Mouse (Mus musculus) cortical plate, adult 2 months (tissue): ENCODE results near the gene Gsg1l. TPM values are rescaled to one million over a fixed set of nuclear protein-coding genes. Genes with fewer than 3 reads are reported as not detected.

ENCODE experiments used
- H3K27ac ChIP-seq: fragments of 200-500 bp; 2 replicates; pipeline ENCODE4 v1.5.1; 2012; ENCODE audit warnings: low read length, control low read depth, inconsistent platforms; ENCODE audit not compliant: insufficient read depth
- H3K4me1 ChIP-seq: fragments of 200-500 bp; 2 replicates; pipeline ENCODE4 v1.6.1; 2011; ENCODE audit warnings: low read length; ENCODE audit not compliant: control insufficient read depth, insufficient read depth
- H3K4me3 ChIP-seq: fragments of 200-500 bp; 2 replicates; pipeline ENCODE4 v1.5.1; 2011; ENCODE audit warnings: mild to moderate bottlenecking, low read length, control low read depth; ENCODE audit not compliant: insufficient read depth
- CTCF ChIP-seq: fragments of 200-500 bp; IDR thresholded peaks from 2 replicates; pipeline ENCODE4 v1.5.1; 2011; ENCODE audit warnings: mild to moderate bottlenecking, control low read depth, low read length; ENCODE audit not compliant: insufficient read depth; ENCODE audit errors: extremely low read depth
- POLR2A ChIP-seq: fragments of 200-500 bp; IDR thresholded peaks from 2 replicates; pipeline ENCODE4 v1.6.1; 2011; ENCODE audit warnings: mild to moderate bottlenecking, low read length, control low read depth; ENCODE audit not compliant: insufficient read depth; ENCODE audit errors: extremely low read depth
- polyA plus RNA-seq: library from polyadenylated mRNA; depleted of rRNA; stranded (reverse); fragments of >200 nt; gene quantifications from 2 replicates; pipeline ENCODE4 v1.2.3, GENCODE M21; 2012

Gsg1l gene
- polyA plus RNA-seq, 1 experiment = 69.5 TPM

GRCm38 (mm10) chr7:126017455-126017854 lies 64.8 kb downstream of the Gsg1l start:
- no peak overlapping the region for H3K27ac ChIP-seq
- TF ChIP-seq CTCF (no peak), POLR2A (no peak)
- H3K4me3 ChIP-seq = no peak overlapping the region
- no peaks in the 10 kb centered on the region for H3K4me1 ChIP-seq

DNA sequence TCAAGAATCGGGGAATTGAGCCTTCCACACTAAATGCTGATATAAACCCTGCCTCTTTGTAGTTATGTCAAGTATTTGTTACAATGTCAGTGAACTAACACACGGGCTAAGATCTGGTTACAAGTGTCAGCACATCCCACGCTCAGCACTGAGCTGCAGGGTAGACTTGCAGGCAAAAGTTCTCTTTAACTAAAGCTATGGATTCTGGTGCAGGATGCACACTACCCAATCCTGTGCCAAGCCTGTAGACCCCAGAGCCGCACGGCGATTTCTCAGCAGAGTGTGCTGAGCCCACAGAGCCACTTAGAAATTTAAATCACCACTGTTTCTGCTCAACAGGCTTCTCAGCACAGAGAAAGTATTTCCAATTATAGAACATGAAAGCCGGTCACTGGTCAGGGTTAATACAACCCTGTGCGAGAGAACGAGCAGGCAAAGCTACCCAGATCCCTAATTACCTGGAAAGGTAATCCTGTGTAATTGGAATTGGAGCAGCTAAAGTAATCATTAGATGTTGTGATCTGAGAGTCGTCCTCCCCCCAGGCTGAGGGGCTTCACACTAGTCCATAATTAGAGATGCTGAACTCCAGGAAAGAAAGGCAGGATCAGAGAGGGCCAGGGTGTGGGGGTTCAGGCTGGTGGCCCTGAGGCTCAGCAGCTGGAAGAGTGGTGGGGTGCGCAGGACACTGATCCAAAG lies 69.7 kb downstream of the Gsg1l start:
- Histone ChIP-seq H3K4me3 (no peak overlapping the region), H3K4me1 (peaks cover 3% of the 10 kb centered on the region; the same call in 1 of the 2 replicates), H3K27ac (no peak overlapping the region)
- TF ChIP-seq POLR2A (no peak), CTCF (no peak)

GRCm38 (mm10) chr7:126008789-126009148 lies 73.4 kb downstream of the Gsg1l start:
- H3K4me3 ChIP-seq = no peak overlapping the region
- no peak for TF ChIP-seq POLR2A
- TF ChIP-seq CTCF = no peak
- H3K27ac ChIP-seq = no peak overlapping the region

GRCm38 (mm10) chr7:126008139-126008788 lies 73.9 kb downstream of the Gsg1l start:
- Histone ChIP-seq H3K4me1 (peaks cover 3% of the 10 kb centered on the region; the same call in 1 of the 2 replicates), H3K4me3 (no peak overlapping the region), H3K27ac (no peak overlapping the region)
- no peak for TF ChIP-seq POLR2A
- TF ChIP-seq CTCF = no peak

More at GRCm38 (mm10) chr7:126008789-126009148, 73.4 kb downstream of the Gsg1l start:
- peaks cover 3% of the 10 kb centered on the region; the same call in 1 of the 2 replicates for H3K4me1 ChIP-seq

GRCm38 (mm10) chr7:126007132-126007910 lies 74.9 kb downstream of the Gsg1l start:
- Histone ChIP-seq H3K4me3 (no peak overlapping the region), H3K4me1 (peaks cover 3% of the 10 kb centered on the region; the same call in 1 of the 2 replicates), H3K27ac (no peak overlapping the region)
- no peak for TF ChIP-seq CTCF
- no peak for TF ChIP-seq POLR2A

GRCm38 (mm10) chr7:126005274-126005673 lies 76.9 kb downstream of the Gsg1l start:
- TF ChIP-seq CTCF (no peak), POLR2A (no peak)
- Histone ChIP-seq H3K4me1 (peaks cover 6% of the 10 kb centered on the region; the same call in 1 of the 2 replicates), H3K4me3 (no peak overlapping the region), H3K27ac (no peak overlapping the region)

DNA sequence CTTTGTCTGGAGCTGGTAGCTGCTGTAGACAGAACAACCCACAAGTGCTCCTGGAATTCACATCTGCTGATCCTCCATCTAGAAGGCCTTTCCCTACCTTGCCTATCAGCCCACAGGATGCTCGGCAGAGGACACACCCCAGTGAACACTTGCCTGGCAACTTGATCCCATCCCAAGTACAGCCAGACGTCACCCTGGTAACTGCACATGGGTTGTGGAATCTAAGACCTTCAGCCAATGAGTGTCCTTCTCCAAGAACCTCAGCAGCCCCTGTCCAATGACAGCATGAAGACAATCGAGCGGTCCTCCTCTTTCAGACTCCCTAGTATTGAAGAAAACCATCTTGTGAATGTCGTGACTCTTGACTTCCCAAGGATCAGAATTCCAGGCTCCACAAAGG lies 80.5 kb downstream of the Gsg1l start:
- no peak overlapping the region for H3K4me3 ChIP-seq
- peaks cover 5% of the 10 kb centered on the region; the same call in 1 of the 2 replicates for H3K4me1 ChIP-seq
- TF ChIP-seq POLR2A (no peak), CTCF (no peak)
- H3K27ac ChIP-seq = no peak overlapping the region

DNA sequence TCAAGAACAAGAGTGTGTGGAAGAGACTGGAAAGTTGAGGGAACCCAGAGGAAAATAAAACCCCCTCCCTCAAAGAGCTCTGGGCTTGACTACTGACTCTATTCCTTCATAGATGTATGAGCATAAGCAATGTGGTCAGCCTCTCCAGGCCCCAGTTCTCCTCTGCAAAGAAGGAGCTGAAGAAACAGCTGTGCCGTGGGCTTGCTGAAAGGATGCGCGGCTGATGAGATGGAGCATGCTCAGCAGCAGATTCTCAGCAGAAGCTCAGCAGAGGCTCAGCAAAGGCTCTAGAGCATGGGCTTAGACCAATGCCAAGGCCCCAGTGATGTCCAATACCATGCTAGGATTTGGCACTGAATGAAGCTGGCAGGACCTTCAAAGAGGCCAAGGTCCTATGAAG lies 82.3 kb downstream of the Gsg1l start:
- Histone ChIP-seq H3K4me1 (peaks cover 5% of the 10 kb centered on the region; the same call in 1 of the 2 replicates), H3K4me3 (no peak overlapping the region), H3K27ac (peak overlapping the region; percentile 72)
- no peak for TF ChIP-seq CTCF
- TF ChIP-seq POLR2A = no peak

- no peak overlapping the region for H3K4me3 ChIP-seq
- H3K27ac ChIP-seq = no peak overlapping the region
- peaks cover 5% of the 10 kb centered on the region; the same call in 1 of the 2 replicates for H3K4me1 ChIP-seq
- TF ChIP-seq CTCF (no peak), POLR2A (no peak)
Observed at GRCm38 (mm10) chr7:125996151-125996550, 86.1 kb downstream of the Gsg1l start.
